Mouse (Mus musculus): ENCODE results near the gene Heatr6. TPM values are rescaled to one million over a fixed set of nuclear protein-coding genes. Genes with fewer than 3 reads are reported as not detected.

Gene Heatr6
- total RNA-seq, 1 experiment from 2014 or later: 12.9 TPM

Other genes starting within 250 kb of the Heatr6 start
- gene Heatr9, start 231.5 kb upstream of the Heatr6 start, total RNA-seq (2017): 7.9 to 25.0 TPM (median 9.1 TPM) in 3 replicates
- gene Ccl5, start 223.2 kb upstream of the Heatr6 start, total RNA-seq (2017): 781 to 2,479 TPM (median 803 TPM) in 3 replicates
- gene Ccl9, start 175.1 kb upstream of the Heatr6 start, total RNA-seq (2017): 98.1 to 442 TPM (median 354 TPM) in 3 replicates
- 235 to 1,319 TPM (median 1,123 TPM) in 3 replicates for gene Ccl6, start 160.6 kb upstream of the Heatr6 start, total RNA-seq (2017)
- 1.3 TPM in 1 of 3 replicates, not detected in the others for gene Rpl9-ps1, start 108.1 kb upstream of the Heatr6 start, total RNA-seq (2017)
- 448 to 606 TPM (median 547 TPM) in 3 replicates for gene Ccl3, start 104.3 kb upstream of the Heatr6 start, total RNA-seq (2017)
- 523 to 801 TPM (median 669 TPM) in 3 replicates for gene Ccl4, start 91.1 kb upstream of the Heatr6 start, total RNA-seq (2017)
- gene Wfdc17, start 49.7 kb upstream of the Heatr6 start, total RNA-seq (2017): 8.1 to 15.4 TPM (median 14.2 TPM) in 3 replicates
- gene Wfdc18, start 44.7 kb upstream of the Heatr6 start, total RNA-seq (2017): 4.7 TPM in 1 of 3 replicates, not detected in the others
- gene Wfdc21, start 6.8 kb upstream of the Heatr6 start, total RNA-seq (2017): 0.95 TPM in 1 of 3 replicates, not detected in the others
- not detected in 3 replicates for gene Hnf1b, start 96.4 kb downstream of the Heatr6 start, total RNA-seq (2017)
- gene Ddx52, start 188.4 kb downstream of the Heatr6 start, total RNA-seq (2017): 69.7 to 99.0 TPM (median 93.0 TPM) in 3 replicates
- 18.2 to 41.1 TPM (median 27.7 TPM) in 3 replicates for gene Synrg, start 210.7 kb downstream of the Heatr6 start, total RNA-seq (2017)